Mouse (Mus musculus) liver, embryonic 11.5 days (tissue): ENCODE results near the gene Fdxacb1. TPM values are rescaled to one million over a fixed set of nuclear protein-coding genes. Genes with fewer than 3 reads are reported as not detected.
A peak's percentile ranks its signal among the peaks of the same experiment; 100 is the strongest.

Source experiments
- ATAC-seq: fragments of 200-750 bp; cut with Nextera tagmentation; replicated peaks from 2 replicates; pipeline ENCODE4 v1.8.0; 2017; ENCODE audit warnings: moderate number of reproducible peaks, mild to moderate bottlenecking, moderate TSS enrichment, moderate library complexity; ENCODE audit not compliant: low FRiP score
- DNase-seq: peaks from one replicate; pipeline ENCODE4 v3.0.0-alpha.2; 2017; ENCODE audit warnings: low spot score
- H3K27ac ChIP-seq: fragments of 300-500 bp; sonication (generic); 2 replicates; pipeline ENCODE4 v1.5.1; 2014; ENCODE audit warnings: mild to moderate bottlenecking, low read depth, low read length, control low read depth
- H3K27me3 ChIP-seq: fragments of 300-500 bp; sonication (generic); replicated peaks from 2 replicates; pipeline ENCODE4 v1.6.1; 2014; ENCODE audit warnings: low read length, mixed read lengths; ENCODE audit not compliant: control insufficient read depth, insufficient read depth
- H3K36me3 ChIP-seq: fragments of 300-500 bp; sonication (generic); 2 replicates; pipeline ENCODE4 v1.6.1; 2014; ENCODE audit warnings: mild to moderate bottlenecking, low read length, moderate library complexity, mixed read lengths; ENCODE audit not compliant: control insufficient read depth, insufficient read depth
- H3K4me1 ChIP-seq: fragments of 300-500 bp; sonication (generic); replicated peaks from 2 replicates; pipeline ENCODE4 v1.6.1; 2014; ENCODE audit warnings: low read length, mixed read lengths; ENCODE audit not compliant: control insufficient read depth, insufficient read depth
- H3K4me2 ChIP-seq: fragments of 300-500 bp; sonication (generic); 2 replicates; pipeline ENCODE4 v1.6.1; 2014; ENCODE audit warnings: mild to moderate bottlenecking, control low read depth, moderate library complexity
- H3K4me3 ChIP-seq: fragments of 300-500 bp; sonication (generic); 2 replicates; pipeline ENCODE4 v1.5.1; 2014; ENCODE audit warnings: low read depth, low read length, control low read depth
- H3K9ac ChIP-seq: fragments of 300-500 bp; sonication (generic); 2 replicates; pipeline ENCODE4 v1.6.1; 2014; ENCODE audit warnings: low read depth, low read length, control low read depth
- H3K9me3 ChIP-seq: fragments of 300-500 bp; sonication (generic); 2 replicates; pipeline ENCODE4 v1.6.1; 2016; ENCODE audit warnings: low read length, inconsistent platforms, mixed read lengths; ENCODE audit not compliant: control insufficient read depth
- WGBS: fragments of 180-500 bp; shearing (Covaris S2); extraction: QIAGEN DNeasy Blood & Tissue Kit; methylation state at CpG from one replicate; pipeline ENCODE4 v1.1.7; 2014; 5-methylcytosine and 5-hydroxymethylcytosine counted together
- polyA plus RNA-seq: library from polyadenylated mRNA; unstranded; fragments of >200 nt; fragmentation: Nextera tagmentation; extraction: Ambion mirVana; gene quantifications from 2 replicates; pipeline ENCODE4 v1.2.1, GENCODE M21; 2014

The Fdxacb1 gene
- 15.7 and 16.0 TPM in 2 replicates for polyA plus RNA-seq

DNA sequence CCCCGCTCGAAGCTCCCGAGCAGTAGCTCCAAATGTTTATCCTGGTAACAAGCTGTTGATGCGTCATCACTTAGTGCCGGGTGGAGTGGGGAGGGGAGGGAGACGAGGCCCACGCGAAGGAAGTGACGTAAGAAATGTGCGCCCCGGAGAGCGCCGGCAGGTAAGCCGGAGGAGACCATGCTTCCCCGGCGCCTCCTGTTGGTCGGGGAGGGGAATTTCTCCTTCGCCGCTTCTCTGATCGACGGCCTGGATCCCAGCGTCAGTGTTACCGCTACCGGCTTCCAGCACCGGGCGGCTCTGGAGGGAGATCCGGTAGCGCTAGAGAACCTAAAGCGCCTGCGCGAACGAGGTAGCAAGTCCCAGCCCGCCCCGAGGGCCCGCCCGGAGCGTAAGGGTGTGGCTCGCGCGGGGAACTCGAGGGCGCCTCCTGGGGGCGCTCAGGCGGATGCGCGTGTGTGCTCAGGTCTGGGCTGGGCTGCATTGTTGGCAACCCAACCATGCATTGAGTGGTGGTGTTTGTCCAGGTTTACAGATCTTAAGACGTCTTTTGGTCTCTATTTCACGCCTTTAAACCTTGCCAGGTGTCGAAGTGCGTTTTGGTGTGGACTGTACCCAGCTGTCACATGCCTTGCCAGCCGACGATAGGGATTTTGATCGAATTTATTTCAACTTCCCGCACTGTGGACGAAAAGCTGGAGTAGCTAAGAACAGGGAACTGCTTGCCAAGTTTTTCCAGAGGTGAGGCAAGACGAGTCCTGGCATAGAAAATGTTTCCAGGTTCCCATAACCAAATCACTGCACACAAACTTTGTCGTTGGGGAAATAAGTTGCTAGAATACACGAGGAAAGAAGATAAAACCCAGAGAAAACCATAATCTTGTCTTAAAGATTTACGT lies at the start of gene Fdxacb1:
Gene Fdxacb1 (plus strand): TSS at position 130 of the 896 bp plus-strand sequence.
- peak; percentile 97 for ATAC-seq

GRCm38 (mm10) chr9:50718878-50719277 lies 49.2 kb upstream of the Fdxacb1 start:
- H3K27ac ChIP-seq: no peak overlapping the region
- peaks cover 4% of the 10 kb centered on the region; the same call in 1 of the 2 replicates for H3K4me1 ChIP-seq
- no peak overlapping the region for H3K4me3 ChIP-seq
- H3K27me3 ChIP-seq: no peaks in the 10 kb centered on the region
- H3K9ac ChIP-seq: no peak overlapping the region
- WGBS: 74% methylated on average over 4 of the region's 4 CpGs
- H3K4me2 ChIP-seq: no peak overlapping the region
- no peaks in the 10 kb centered on the region for H3K9me3 ChIP-seq
- DNase-seq: no peak
- no peaks in the 10 kb centered on the region for H3K36me3 ChIP-seq
- no peak for ATAC-seq

More for the DNA sequence above, at the start of gene Fdxacb1:
- Histone ChIP-seq H3K9ac (peak within 1 kb of the TSS; percentile 76), H3K4me1 (peaks cover 8% of the 10 kb centered on the region; the same call in 1 of the 2 replicates), H3K4me2 (peak within 1 kb of the TSS; percentile 86), H3K36me3 (no peaks in the 10 kb centered on the region), H3K27ac (peak within 1 kb of the TSS; percentile 91), H3K4me3 (peak within 1 kb of the TSS; percentile 64), H3K27me3 (no peaks in the 10 kb centered on the region), H3K9me3 (no peaks in the 10 kb centered on the region)
- WGBS: 4% methylated on average over 59 of the region's 59 CpGs
- peak; percentile 96 for DNase-seq

DNA sequence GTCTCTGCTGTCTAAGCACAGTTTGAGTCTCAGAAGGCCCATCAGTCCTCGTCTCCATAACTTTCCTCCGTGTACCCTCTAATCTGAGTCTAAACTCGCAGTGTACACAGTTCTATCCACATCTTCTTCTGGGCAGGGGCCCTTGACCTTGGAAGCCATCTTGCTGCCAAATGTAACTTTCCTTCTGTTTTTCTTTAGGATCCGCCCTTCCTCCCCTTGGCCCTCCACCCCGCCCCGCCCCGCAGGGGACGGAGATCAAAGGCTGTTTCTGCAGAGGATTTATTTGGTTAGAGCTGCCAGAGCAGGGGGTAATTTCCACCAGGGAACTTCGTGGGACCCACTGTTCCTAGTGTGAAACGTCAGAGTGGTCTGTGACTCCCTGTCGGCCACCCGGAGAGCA lies 47.0 kb upstream of the Fdxacb1 start:
- H3K27me3 ChIP-seq: no peaks in the 10 kb centered on the region; the same call in 1 of the 2 replicates
- ATAC-seq (no peak), DNase-seq (no peak)
- H3K4me3 ChIP-seq: no peak overlapping the region
- H3K36me3 ChIP-seq: no peaks in the 10 kb centered on the region
- no peak overlapping the region for H3K27ac ChIP-seq
- H3K4me1 ChIP-seq: peaks cover 4% of the 10 kb centered on the region; the same call in 1 of the 2 replicates
- H3K9me3 ChIP-seq: no peaks in the 10 kb centered on the region
- no peak overlapping the region for H3K4me2 ChIP-seq
- WGBS: 41% methylated on average over 12 of the region's 12 CpGs
- H3K9ac ChIP-seq: no peak overlapping the region

DNA sequence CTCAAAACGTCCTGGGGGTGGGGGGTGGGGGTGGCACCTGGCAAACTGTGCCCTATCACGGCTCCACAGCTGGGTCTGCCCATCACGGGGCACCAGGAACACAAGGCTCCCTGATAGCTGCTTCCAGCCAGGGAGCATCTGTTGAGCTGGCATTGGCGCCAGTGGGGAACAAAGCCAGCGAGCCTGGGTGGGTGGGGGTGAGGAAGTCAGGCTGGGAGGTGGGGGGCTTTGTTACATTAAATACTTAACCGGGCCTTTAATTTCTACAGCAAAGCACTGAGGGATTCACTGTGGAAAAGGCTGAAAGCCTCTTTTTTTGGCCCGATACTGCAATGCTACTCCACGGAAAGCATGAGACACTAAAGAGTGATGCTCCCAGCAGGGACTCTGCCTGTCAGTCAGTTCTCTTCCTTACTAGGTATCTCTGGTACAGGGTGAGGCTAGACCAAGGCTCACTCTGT lies 45.6 kb upstream of the Fdxacb1 start:
- Histone ChIP-seq H3K4me3 (no peak overlapping the region), H3K4me1 (peaks cover 4% of the 10 kb centered on the region; the same call in 1 of the 2 replicates), H3K27me3 (peaks cover 6% of the 10 kb centered on the region; the same call in 1 of the 2 replicates), H3K4me2 (no peak overlapping the region), H3K36me3 (no peaks in the 10 kb centered on the region), H3K9ac (no peak overlapping the region), H3K27ac (no peak overlapping the region), H3K9me3 (no peaks in the 10 kb centered on the region)
- no peak for ATAC-seq
- DNase-seq: no peak
- WGBS: 49% methylated on average over 8 of the region's 8 CpGs

- H3K27ac ChIP-seq: no peak overlapping the region
- ATAC-seq: no peak
- WGBS: 70% methylated on average over 7 of the region's 7 CpGs
Observed at GRCm38 (mm10) chr9:50723406-50723805, 44.6 kb upstream of the Fdxacb1 start.

DNA sequence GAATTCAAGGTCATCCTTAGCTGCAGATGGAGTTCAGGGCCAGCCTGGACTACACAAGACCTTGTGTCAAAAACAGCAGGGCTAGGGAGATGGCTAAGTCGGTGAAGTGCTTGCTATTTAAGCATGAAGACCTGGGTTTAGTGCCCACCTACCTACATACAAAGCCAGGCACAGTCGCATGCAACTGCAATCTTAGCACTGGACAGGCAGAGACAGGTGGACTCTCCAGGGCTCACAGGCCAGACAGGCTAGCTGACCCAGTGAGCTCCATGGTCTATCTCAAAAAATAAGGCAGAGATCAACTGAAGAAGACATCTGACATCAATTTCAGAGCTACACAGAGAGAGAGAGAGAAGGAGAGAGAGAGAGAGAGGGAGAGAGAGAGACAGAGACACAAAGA lies 43.9 kb upstream of the Fdxacb1 start:
- DNase-seq (no peak), ATAC-seq (no peak)
- Histone ChIP-seq H3K9ac (no peak overlapping the region), H3K27me3 (peaks cover 15% of the 10 kb centered on the region), H3K9me3 (no peaks in the 10 kb centered on the region), H3K4me2 (no peak overlapping the region), H3K36me3 (no peaks in the 10 kb centered on the region), H3K27ac (no peak overlapping the region), H3K4me1 (peaks cover 4% of the 10 kb centered on the region; the same call in 1 of the 2 replicates), H3K4me3 (no peak overlapping the region)
- 80% methylated on average over 2 of the region's 2 CpGs for WGBS

More at GRCm38 (mm10) chr9:50723406-50723805, 44.6 kb upstream of the Fdxacb1 start:
- no peak overlapping the region for H3K4me2 ChIP-seq
- H3K27me3 ChIP-seq: peaks cover 14% of the 10 kb centered on the region
- DNase-seq: no peak
- H3K36me3 ChIP-seq: no peaks in the 10 kb centered on the region
- H3K9me3 ChIP-seq: no peaks in the 10 kb centered on the region
- H3K4me1 ChIP-seq: peaks cover 4% of the 10 kb centered on the region; the same call in 1 of the 2 replicates
- no peak overlapping the region for H3K9ac ChIP-seq
- no peak overlapping the region for H3K4me3 ChIP-seq

DNA sequence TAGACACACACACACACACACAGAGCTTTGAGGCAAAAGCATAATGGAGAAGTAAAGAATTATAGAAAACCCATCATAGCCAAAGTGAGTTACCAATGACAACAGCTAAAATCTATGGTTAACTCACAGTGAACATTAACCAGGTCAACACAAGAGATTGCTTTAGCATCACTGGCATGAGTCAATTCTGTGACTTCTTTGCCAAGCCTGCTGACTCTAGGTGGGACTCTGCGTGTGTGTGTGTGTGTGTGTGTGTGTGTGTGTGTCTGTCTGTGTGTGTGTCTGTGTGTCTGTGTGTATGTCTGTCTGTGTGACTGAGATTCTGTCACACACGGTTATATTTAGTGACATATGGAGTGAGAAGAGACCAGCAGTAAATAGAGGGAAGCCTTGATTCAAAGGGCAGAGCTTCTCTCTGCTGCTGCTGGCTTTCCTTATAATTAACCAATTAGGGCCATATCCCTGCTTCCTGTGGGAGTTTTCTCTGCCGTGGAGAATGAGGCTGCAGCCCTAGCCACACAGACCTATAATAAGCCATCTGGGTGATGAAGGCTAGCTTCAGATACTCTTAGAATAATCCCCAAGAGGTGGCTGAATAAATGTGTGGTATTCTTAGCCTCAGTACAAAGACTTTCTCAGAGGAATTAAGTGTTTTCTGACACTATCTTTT lies 43.2 kb upstream of the Fdxacb1 start:
- H3K27me3 ChIP-seq: peaks cover 15% of the 10 kb centered on the region
- no peaks in the 10 kb centered on the region for H3K36me3 ChIP-seq
- H3K4me2 ChIP-seq: no peak overlapping the region
- H3K27ac ChIP-seq: no peak overlapping the region
- H3K4me3 ChIP-seq: no peak overlapping the region
- no peak for DNase-seq
- peaks cover 4% of the 10 kb centered on the region; the same call in 1 of the 2 replicates for H3K4me1 ChIP-seq
- no peaks in the 10 kb centered on the region for H3K9me3 ChIP-seq
- ATAC-seq: no peak
- H3K9ac ChIP-seq: no peak overlapping the region
- WGBS: 47% methylated on average over 3 of the region's 3 CpGs

GRCm38 (mm10) chr9:50725921-50726590 lies 42.0 kb upstream of the Fdxacb1 start:
- ATAC-seq (no peak), DNase-seq (no peak)
- H3K27me3 ChIP-seq: peaks cover 15% of the 10 kb centered on the region
- peaks cover 2% of the 10 kb centered on the region; the same call in 1 of the 2 replicates for H3K4me1 ChIP-seq
- no peak overlapping the region for H3K4me2 ChIP-seq
- H3K9me3 ChIP-seq: no peaks in the 10 kb centered on the region
- no peak overlapping the region for H3K4me3 ChIP-seq
- WGBS: 68% methylated on average over 8 of the region's 8 CpGs
- no peak overlapping the region for H3K9ac ChIP-seq
- no peaks in the 10 kb centered on the region for H3K36me3 ChIP-seq
- no peak overlapping the region for H3K27ac ChIP-seq
